Mouse (Mus musculus) neural tube, embryonic 13.5 days (tissue): ENCODE results near the gene Cldn5. TPM values are rescaled to one million over a fixed set of nuclear protein-coding genes. Genes with fewer than 3 reads are reported as not detected.

Source experiments
- ATAC-seq: fragments of 200-750 bp; cut with Nextera tagmentation; 2 replicates; pipeline ENCODE4 v1.8.0; 2017; ENCODE audit warnings: low read depth, mild to moderate bottlenecking, moderate TSS enrichment, moderate library complexity
- H3K27ac ChIP-seq: fragments of 300-500 bp; sonication (generic); replicated peaks from 2 replicates; pipeline ENCODE4 v1.5.1; 2015; ENCODE audit warnings: moderate library complexity, mild to moderate bottlenecking, inconsistent platforms
- H3K27me3 ChIP-seq: fragments of 300-500 bp; sonication (generic); 2 replicates; pipeline ENCODE4 v1.6.1; 2015; ENCODE audit warnings: mild to moderate bottlenecking, inconsistent platforms
- H3K36me3 ChIP-seq: fragments of 300-500 bp; sonication (generic); 2 replicates; pipeline ENCODE4 v1.6.1; 2015; ENCODE audit warnings: mild to moderate bottlenecking, inconsistent platforms
- H3K4me1 ChIP-seq: fragments of 300-500 bp; sonication (generic); replicated peaks from 2 replicates; pipeline ENCODE4 v1.6.1; 2015; ENCODE audit warnings: inconsistent platforms
- H3K4me2 ChIP-seq: fragments of 300-500 bp; sonication (generic); 2 replicates; pipeline ENCODE4 v1.6.1; 2015; ENCODE audit warnings: inconsistent platforms, mild to moderate bottlenecking, moderate library complexity
- H3K4me3 ChIP-seq: fragments of 300-500 bp; sonication (generic); 2 replicates; pipeline ENCODE4 v1.5.1; 2015; ENCODE audit warnings: mild to moderate bottlenecking, inconsistent platforms
- H3K9ac ChIP-seq: fragments of 300-500 bp; sonication (generic); 2 replicates; pipeline ENCODE4 v1.6.1; 2015; ENCODE audit warnings: moderate library complexity, mild to moderate bottlenecking, inconsistent platforms
- H3K9me3 ChIP-seq: fragments of 300-500 bp; sonication (generic); 2 replicates; pipeline ENCODE4 v1.6.1; 2016; ENCODE audit warnings: inconsistent platforms
- WGBS: fragments of 180-500 bp; shearing (Covaris S2); methylation state at CpG from one replicate; pipeline ENCODE4 v1.1.7; 2015; 5-methylcytosine and 5-hydroxymethylcytosine counted together
- polyA plus RNA-seq: library from polyadenylated mRNA; unstranded; fragments of >200 nt; fragmentation: Nextera tagmentation; extraction: Ambion mirVana; gene quantifications from 2 replicates; pipeline ENCODE4 v1.2.1, GENCODE M21; 2015

The Cldn5 gene
- polyA plus RNA-seq, 1 experiment from 2014 or later, result 97.1 TPM

DNA sequence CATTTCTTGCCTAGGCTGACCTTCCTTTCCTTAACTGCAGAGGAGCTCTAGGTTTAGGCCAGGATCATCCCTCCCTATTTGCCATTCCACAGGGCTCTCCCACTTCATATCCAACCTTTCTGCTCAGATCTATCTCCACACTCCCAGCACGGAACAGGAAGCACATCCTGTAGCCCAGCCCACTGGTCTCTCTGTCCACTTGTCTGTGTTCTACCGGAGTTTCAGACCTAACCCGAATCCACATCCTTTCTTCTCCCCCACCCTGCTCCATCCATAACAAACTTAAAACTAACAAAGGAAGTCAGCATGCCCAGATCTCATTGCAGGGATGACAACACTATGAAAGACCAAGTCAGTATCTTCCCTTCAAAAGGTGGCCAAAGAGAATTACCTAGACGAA, 10.3 kb upstream of the Cldn5 start:
- no peak for ATAC-seq
- Histone ChIP-seq H3K27me3 (no peaks in the 10 kb centered on the region), H3K4me3 (no peak overlapping the region), H3K4me1 (no peaks in the 10 kb centered on the region), H3K36me3 (no peaks in the 10 kb centered on the region), H3K9ac (no peak overlapping the region), H3K9me3 (no peaks in the 10 kb centered on the region), H3K4me2 (no peak overlapping the region), H3K27ac (no peak overlapping the region)
- WGBS, result 80% methylated on average over 4 of the region's 4 CpGs

DNA sequence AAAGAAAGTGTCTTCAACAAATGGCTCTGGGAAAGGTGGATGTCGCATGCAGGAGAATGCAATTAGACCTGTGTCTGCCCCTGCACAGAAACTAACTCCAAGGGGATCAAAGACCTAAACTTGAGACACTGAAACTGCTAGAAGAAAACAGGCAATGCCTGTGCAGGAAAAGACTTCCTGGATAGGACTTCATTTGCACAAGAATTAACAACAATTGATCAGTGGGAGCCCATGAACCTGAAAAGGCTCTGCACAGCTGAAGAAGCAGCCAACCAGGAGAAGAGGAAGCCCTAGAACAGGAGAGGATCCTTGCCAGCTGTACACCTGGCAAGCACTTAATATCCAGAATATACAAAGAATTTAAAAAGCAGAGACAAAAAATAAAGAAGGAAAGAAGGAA, 7.1 kb upstream of the Cldn5 start:
- WGBS, result 67% methylated on average over 1 of the region's 1 CpGs
- ATAC-seq, result no peak
- Histone ChIP-seq H3K4me1 (0 out of 2 replicates have a peak, but pooled peaks cover 6% of the 10 kb centered on the region), H3K4me2 (no peak overlapping the region), H3K9me3 (no peaks in the 10 kb centered on the region), H3K27me3 (0 out of 2 replicates have a peak, but pooled peaks cover 1% of the 10 kb centered on the region), H3K36me3 (no peaks in the 10 kb centered on the region), H3K27ac (no peak overlapping the region), H3K9ac (no peak overlapping the region), H3K4me3 (no peak overlapping the region)

DNA sequence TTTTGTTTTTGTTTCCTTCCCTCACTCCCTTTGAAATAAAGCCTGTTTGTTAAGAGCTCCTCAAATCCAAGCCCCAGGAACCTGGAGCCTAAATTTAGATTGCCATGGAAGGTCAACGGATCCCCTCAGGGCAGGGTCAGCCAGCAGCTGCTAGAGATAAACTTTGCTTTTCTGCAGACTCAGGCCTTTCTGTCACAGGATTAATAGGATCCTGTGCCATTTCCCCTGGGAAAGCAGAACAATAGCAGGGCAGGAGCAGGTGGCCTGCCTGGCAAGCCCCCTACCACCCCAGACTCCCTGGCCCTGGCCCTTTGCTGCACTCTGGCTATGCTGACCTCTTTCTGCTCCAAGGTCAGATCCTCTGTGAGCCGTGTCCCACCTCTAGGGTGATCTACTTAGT, 2.7 kb upstream of the Cldn5 start:
- H3K27me3 ChIP-seq, result peaks cover 46% of the 10 kb centered on the region
- no peaks in the 10 kb centered on the region for H3K36me3 ChIP-seq
- no peak for ATAC-seq
- H3K4me3 ChIP-seq, result no peak overlapping the region
- WGBS, result 40% methylated on average over 2 of the region's 2 CpGs
- no peak overlapping the region for H3K4me2 ChIP-seq
- H3K9me3 ChIP-seq, result no peaks in the 10 kb centered on the region
- H3K4me1 ChIP-seq, result peaks cover 25% of the 10 kb centered on the region
- H3K9ac ChIP-seq, result no peak overlapping the region
- H3K27ac ChIP-seq, result no peak overlapping the region

DNA sequence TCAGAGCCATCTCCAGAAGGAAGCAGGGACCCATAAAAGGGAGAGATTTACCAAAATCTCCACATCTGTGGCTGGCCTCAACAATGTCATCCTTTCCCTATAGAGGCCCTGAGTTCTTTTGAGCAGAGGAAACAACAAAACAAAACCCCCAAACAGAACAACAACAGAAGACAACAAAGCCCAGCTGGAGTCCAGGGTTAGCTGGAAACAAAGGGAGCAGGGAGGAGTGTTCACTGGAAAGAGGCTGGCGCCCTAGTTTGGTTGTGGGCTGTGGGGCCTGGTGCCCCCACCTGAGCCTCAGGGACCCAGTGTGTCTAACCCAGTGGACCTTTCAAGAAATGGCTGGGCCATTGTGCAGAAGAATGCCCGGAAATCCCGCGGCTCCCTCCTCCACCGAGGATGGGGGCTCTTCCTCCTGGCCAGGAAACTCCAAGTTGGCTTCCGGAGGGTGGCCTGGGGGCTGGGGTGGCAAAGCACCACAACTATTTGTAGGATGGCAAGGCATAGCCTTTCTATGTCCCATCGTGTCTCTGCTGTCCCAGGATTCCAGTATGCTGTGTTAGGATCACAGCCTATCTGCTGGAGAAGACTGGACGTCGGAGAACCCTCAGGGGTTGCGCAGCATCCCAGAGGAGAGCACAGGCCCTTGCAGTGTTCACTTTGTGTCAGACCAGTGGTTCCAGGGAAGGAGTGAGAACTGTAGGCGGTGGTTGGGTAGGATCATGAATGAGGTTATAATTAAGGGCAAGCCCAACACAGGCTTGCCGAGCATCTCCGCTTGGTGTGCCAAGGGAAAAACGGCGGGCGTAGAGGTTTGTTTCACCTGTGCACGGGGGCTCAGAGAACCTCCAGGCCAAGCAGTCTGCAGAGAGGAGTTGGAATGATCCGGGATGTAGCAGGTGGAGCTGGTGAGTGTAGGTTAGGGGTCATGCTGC, 759 bp upstream of the Cldn5 start:
- Histone ChIP-seq H3K4me3 (0 out of 2 replicates have a peak overlapping the region, but pooled peaks have one; percentile 45), H3K9ac (no peak overlapping the region), H3K4me2 (peak overlapping the region; percentile 65), H3K4me1 (peaks cover 25% of the 10 kb centered on the region), H3K27ac (no peak overlapping the region), H3K27me3 (peaks cover 51% of the 10 kb centered on the region), H3K36me3 (no peaks in the 10 kb centered on the region), H3K9me3 (no peaks in the 10 kb centered on the region)
- WGBS, result 30% methylated on average over 18 of the region's 18 CpGs
- ATAC-seq, result no peak

- WGBS, result 2% methylated on average over 80 of the region's 80 CpGs
- Histone ChIP-seq H3K9me3 (no peaks in the 10 kb centered on the region), H3K27me3 (peaks cover 51% of the 10 kb centered on the region), H3K4me2 (peak overlapping the region; percentile 65), H3K4me1 (peaks cover 25% of the 10 kb centered on the region), H3K9ac (peak overlapping the region; percentile 66), H3K27ac (peak overlapping the region; percentile 25), H3K4me3 (peak overlapping the region; percentile 45), H3K36me3 (no peaks in the 10 kb centered on the region)
- peak; percentile 70 for ATAC-seq
These were observed 744 bp downstream of the Cldn5 start for GRCm38 (mm10) chr16:18777101-18778080.

- Histone ChIP-seq H3K27me3 (peaks cover 51% of the 10 kb centered on the region), H3K4me1 (peaks cover 25% of the 10 kb centered on the region), H3K9ac (peak overlapping the region; percentile 47; the same call in 1 of the 2 replicates), H3K4me2 (0 out of 2 replicates have a peak overlapping the region, but pooled peaks have one; percentile 11), H3K9me3 (no peaks in the 10 kb centered on the region), H3K4me3 (peak overlapping the region; percentile 45), H3K36me3 (no peaks in the 10 kb centered on the region), H3K27ac (peak overlapping the region; percentile 25)
- WGBS, result 59% methylated on average over 2 of the region's 2 CpGs
- no peak for ATAC-seq
These were observed 1.8 kb downstream of the Cldn5 start for GRCm38 (mm10) chr16:18778461-18778860.

GRCm38 (mm10) chr16:18781810-18782209, 5.2 kb downstream of the Cldn5 start:
- H3K9ac ChIP-seq, result no peak overlapping the region
- H3K27me3 ChIP-seq, result peaks cover 27% of the 10 kb centered on the region
- no peak for ATAC-seq
- no peaks in the 10 kb centered on the region for H3K9me3 ChIP-seq
- no peak overlapping the region for H3K27ac ChIP-seq
- peaks cover 13% of the 10 kb centered on the region for H3K4me1 ChIP-seq
- peaks cover 4% of the 10 kb centered on the region; the same call in 1 of the 2 replicates for H3K36me3 ChIP-seq
- WGBS, result 91% methylated on average over 10 of the region's 10 CpGs
- H3K4me3 ChIP-seq, result no peak overlapping the region
- H3K4me2 ChIP-seq, result no peak overlapping the region

DNA sequence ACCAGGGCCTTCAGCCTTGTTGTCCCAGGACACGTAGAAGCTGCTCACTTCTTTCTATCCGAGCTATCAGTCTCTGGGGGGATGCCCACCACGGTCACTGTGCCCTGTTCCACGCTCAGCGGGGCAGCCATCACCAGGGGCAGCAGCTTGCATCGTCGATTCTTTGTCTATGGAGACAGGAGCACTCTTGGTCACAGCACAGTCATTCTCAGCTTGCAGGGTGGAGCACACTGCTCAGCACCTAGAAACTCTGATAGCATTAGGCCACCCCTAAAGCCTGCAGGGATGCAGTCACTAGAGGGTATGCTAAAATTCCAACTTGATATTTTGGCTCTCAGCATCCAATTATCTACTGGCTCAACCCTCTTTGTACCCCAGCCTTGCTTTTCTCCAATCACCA, 8.4 kb downstream of the Cldn5 start:
- Histone ChIP-seq H3K4me3 (no peak overlapping the region), H3K27ac (no peak overlapping the region), H3K4me1 (no peaks in the 10 kb centered on the region), H3K36me3 (peaks cover 11% of the 10 kb centered on the region; the same call in 1 of the 2 replicates), H3K9me3 (no peaks in the 10 kb centered on the region), H3K27me3 (no peaks in the 10 kb centered on the region), H3K4me2 (no peak overlapping the region), H3K9ac (no peak overlapping the region)
- WGBS, result 96% methylated on average over 7 of the region's 7 CpGs
- no peak for ATAC-seq

DNA sequence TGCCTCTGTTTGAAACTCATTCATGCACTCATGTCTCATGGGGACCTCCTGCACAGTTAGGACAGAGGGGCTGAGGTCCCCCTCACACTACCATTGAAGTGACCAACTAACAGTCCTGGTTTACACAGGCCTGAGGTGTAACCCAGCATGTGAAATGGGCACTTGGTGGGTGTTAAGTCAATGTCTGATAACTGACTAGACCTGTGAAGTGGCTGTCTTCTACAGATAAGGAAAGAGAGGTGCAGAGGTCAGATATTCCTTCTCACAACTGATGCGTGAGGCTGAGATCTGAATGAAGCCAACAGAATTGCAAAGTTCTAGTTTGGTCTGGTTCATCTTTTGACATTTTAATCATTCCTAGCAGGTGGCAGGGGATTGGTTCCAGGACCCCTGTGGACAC, 8.8 kb downstream of the Cldn5 start:
- ATAC-seq, result no peak
- Histone ChIP-seq H3K27me3 (no peaks in the 10 kb centered on the region), H3K4me1 (no peaks in the 10 kb centered on the region), H3K27ac (no peak overlapping the region), H3K36me3 (peaks cover 12% of the 10 kb centered on the region; the same call in 1 of the 2 replicates), H3K9me3 (no peaks in the 10 kb centered on the region), H3K4me2 (no peak overlapping the region), H3K4me3 (no peak overlapping the region), H3K9ac (no peak overlapping the region)
- 86% methylated on average over 1 of the region's 1 CpGs for WGBS

DNA sequence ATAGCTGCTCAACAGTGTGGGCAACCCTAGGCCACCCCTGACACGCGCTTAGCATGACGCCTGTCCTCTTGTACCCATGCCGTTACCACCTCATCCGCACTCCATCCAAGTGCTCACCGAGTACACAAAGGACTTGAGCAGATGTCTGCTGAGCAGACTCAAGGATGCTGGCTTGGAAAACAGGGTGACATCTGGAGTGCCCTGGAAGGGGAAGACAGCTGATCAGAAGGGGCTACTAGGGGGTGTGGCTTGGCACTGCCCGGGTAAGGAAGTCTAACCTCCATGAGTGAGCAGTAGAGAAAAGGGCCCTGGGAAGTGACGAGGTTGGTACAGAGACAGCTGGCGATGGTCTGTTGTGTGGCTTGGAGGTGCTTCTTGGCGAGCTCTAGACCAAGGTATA, 10.0 kb downstream of the Cldn5 start:
- Histone ChIP-seq H3K9ac (no peak overlapping the region), H3K4me2 (no peak overlapping the region), H3K9me3 (no peaks in the 10 kb centered on the region), H3K27me3 (no peaks in the 10 kb centered on the region), H3K4me1 (no peaks in the 10 kb centered on the region), H3K36me3 (peaks cover 12% of the 10 kb centered on the region; the same call in 1 of the 2 replicates), H3K27ac (no peak overlapping the region), H3K4me3 (no peak overlapping the region)
- no peak for ATAC-seq
- WGBS, result 93% methylated on average over 10 of the region's 10 CpGs

- H3K4me3 ChIP-seq, result no peak overlapping the region
- no peaks in the 10 kb centered on the region for H3K4me1 ChIP-seq
- no peak overlapping the region for H3K27ac ChIP-seq
- H3K4me2 ChIP-seq, result no peak overlapping the region
- no peak for ATAC-seq
- H3K9ac ChIP-seq, result no peak overlapping the region
- H3K36me3 ChIP-seq, result peaks cover 12% of the 10 kb centered on the region; the same call in 1 of the 2 replicates
- WGBS, result 91% methylated on average over 10 of the region's 10 CpGs
- no peaks in the 10 kb centered on the region for H3K27me3 ChIP-seq
- H3K9me3 ChIP-seq, result no peaks in the 10 kb centered on the region
These were observed 12.2 kb downstream of the Cldn5 start for GRCm38 (mm10) chr16:18788627-18789406.
